9 mouse cellular contexts compared by ENCODE assay signal in the genomic region with DNA sequence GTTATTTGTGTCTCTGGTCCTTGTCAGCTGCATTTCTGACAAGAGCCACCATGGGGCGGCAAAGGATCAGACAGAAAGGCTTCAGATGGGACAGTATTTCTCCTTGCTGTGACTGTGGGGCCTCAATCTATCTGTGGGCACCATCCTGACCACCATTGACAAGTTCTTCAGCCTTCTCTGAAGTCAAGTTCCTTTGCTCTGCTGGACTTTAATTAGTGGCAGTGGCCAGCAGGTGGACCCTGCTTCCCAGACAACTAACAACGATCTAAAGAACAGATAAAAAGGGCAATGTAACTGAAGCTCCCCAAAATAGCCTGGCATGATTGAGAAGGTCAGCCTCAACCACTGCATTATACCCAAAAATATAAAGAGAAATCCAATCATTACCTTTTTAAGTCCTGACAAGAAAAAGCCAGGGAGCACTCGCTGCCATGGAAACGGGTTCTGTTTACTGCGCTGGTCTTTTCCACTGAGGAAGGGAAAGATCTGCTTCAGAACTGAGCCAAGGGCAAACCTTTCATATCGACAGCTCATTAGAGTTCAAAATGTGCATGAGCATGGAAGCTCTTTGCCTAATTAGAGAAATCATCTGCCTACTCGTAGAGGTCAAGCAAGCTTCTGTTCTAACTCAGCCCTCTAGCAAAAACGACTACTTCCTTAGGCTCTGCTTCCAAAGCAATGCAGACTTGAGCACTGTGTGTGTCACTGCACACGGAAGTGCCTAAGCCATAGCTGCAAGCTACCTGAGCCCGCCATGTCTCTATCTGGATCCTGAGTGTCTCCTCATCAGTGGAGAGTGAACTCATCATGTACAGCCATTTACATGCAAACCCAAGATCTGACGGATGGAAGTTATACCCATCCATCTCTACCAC.
DNase-seq lines count a peak whose midpoint lies in the region; ATAC-seq lines count a peak whose summit lies in the region.
"Had no signal": no experiment of that assay in that cellular context is flagged by ENCODE, and none has a peak within 500 bp of the region (broad histone marks: within the 10 kb centered on the region; RNA-seq: fewer than 3 reads in every experiment).

No protein-coding gene starts in this region.

- H3K9ac ChIP-seq in neural tube, embryonic 14.5 days (replicated peaks; ENCODE audit: low read depth, low read length): no peak overlapping the region
- H3K9ac ChIP-seq in forebrain, embryonic 15.5 days (replicated peaks): no peak overlapping the region
- H3K9ac ChIP-seq: embryonic facial prominence, embryonic 12.5 days; neural tube, embryonic 13.5 days had no signal

- no peak for DNase-seq in neural tube, embryonic 10.5 days (ENCODE audit: extremely low spot score, low spot score)
- peak; percentile 34 to 52 for DNase-seq in left cerebral cortex, postnatal 14 days (ENCODE audit: low spot score in 2 of 2)
- DNase-seq in spleen, postnatal 4 days (ENCODE audit: low spot score in 2 of 2): no peak
- no peak for DNase-seq in gastrocnemius, adult 18-20 months (ENCODE audit: low spot score)

- ATAC-seq in neural tube, embryonic 14.5 days (ENCODE audit: low read depth): peak; percentile 38; the same call in 1 of the 2 replicates
- peak; percentile 59 for ATAC-seq in cerebellum, adult (ENCODE audit: insufficient number of reproducible peaks, low FRiP score, low TSS enrichment)
- ATAC-seq in forebrain, embryonic 15.5 days (replicated peaks): peak; percentile 57

- no peaks in the 10 kb centered on the region for H3K27me3 ChIP-seq in neural tube, embryonic 14.5 days (ENCODE audit: control insufficient read depth, insufficient read depth, low read length)
- no peaks in the 10 kb centered on the region for H3K27me3 ChIP-seq in forebrain, embryonic 15.5 days
- H3K27me3 ChIP-seq: embryonic facial prominence, embryonic 12.5 days; neural tube, embryonic 13.5 days had no signal

- H3K4me1 ChIP-seq in neural tube, embryonic 14.5 days (ENCODE audit: control insufficient read depth, insufficient read depth, low read length): no peaks in the 10 kb centered on the region
- peaks cover 6% of the 10 kb centered on the region; the same call in 1 of the 2 replicates for H3K4me1 ChIP-seq in forebrain, embryonic 15.5 days
- H3K4me1 ChIP-seq: embryonic facial prominence, embryonic 12.5 days; neural tube, embryonic 13.5 days had no signal

- intact Hi-C loops in left cerebral cortex, postnatal 14 days (cut with DNase I): loop anchor here (1.0 to 5.0 kb wide), 3 partner anchors 198 to 613 kb away; partner anchors contain the start of gene Cadps

- 82% methylated on average over 11 of the region's 11 CpGs for WGBS in neural tube, embryonic 14.5 days
- 63% methylated on average over 11 of the region's 11 CpGs for WGBS in forebrain, embryonic 15.5 days

- no peaks in the 10 kb centered on the region for H3K9me3 ChIP-seq in neural tube, embryonic 14.5 days (ENCODE audit: control insufficient read depth, low read length)
- no peaks in the 10 kb centered on the region for H3K9me3 ChIP-seq in forebrain, embryonic 15.5 days
- H3K9me3 ChIP-seq: embryonic facial prominence, embryonic 12.5 days; neural tube, embryonic 13.5 days had no signal

- no peak overlapping the region for H3K4me2 ChIP-seq in neural tube, embryonic 14.5 days (ENCODE audit: low read depth, low read length)
- H3K4me2 ChIP-seq in forebrain, embryonic 15.5 days (replicated peaks): no peak overlapping the region
- H3K4me2 ChIP-seq: embryonic facial prominence, embryonic 12.5 days; neural tube, embryonic 13.5 days had no signal

- no peak overlapping the region for H3K27ac ChIP-seq in neural tube, embryonic 14.5 days (ENCODE audit: low read depth, low read length)
- H3K27ac ChIP-seq in forebrain, embryonic 15.5 days (replicated peaks): no peak overlapping the region
- H3K27ac ChIP-seq: embryonic facial prominence, embryonic 12.5 days; neural tube, embryonic 13.5 days had no signal

- no peaks in the 10 kb centered on the region for H3K36me3 ChIP-seq in neural tube, embryonic 14.5 days (ENCODE audit: control insufficient read depth, insufficient read depth, low read length)
- no peaks in the 10 kb centered on the region for H3K36me3 ChIP-seq in forebrain, embryonic 15.5 days
- H3K36me3 ChIP-seq: embryonic facial prominence, embryonic 12.5 days; neural tube, embryonic 13.5 days had no signal

- H3K4me3 ChIP-seq in neural tube, embryonic 14.5 days (ENCODE audit: low read depth, low read length): no peak overlapping the region
- no peak overlapping the region for H3K4me3 ChIP-seq in forebrain, embryonic 15.5 days
- H3K4me3 ChIP-seq: embryonic facial prominence, embryonic 12.5 days; neural tube, embryonic 13.5 days had no signal

Comparison
In these comparisons a context has a peak if more than half of its experiments do, and no peak if none do; other contexts are left out.
1. DNase-seq: peak in left cerebral cortex, postnatal 14 days (2 of 2); none in neural tube, embryonic 10.5 days (single experiment), spleen, postnatal 4 days (0 of 2) and gastrocnemius, adult 18-20 months (single experiment).
2. Peak in every context shown above with its lines, with median percentiles within 50 percentile points of each other: ATAC-seq.